Mouse (Mus musculus): ENCODE data around the gene Olfr1249. TPM values are rescaled to one million over a fixed set of nuclear protein-coding genes. Genes with fewer than 3 reads are reported as not detected.

Olfr1249 gene
- not detected in 2 replicates for polyA plus RNA-seq (2012; ENCODE audit: low replicate concordance)

GRCm38 (mm10) chr2:89634883-89635282 is at the start of gene Olfr1249:
Gene Olfr1249 (minus strand): TSS chr2:89634983.

GRCm38 (mm10) chr2:89671836-89672235 is 37.1 kb upstream of the Olfr1249 start, which contains the start of gene Olfr1251:
Gene Olfr1251 (minus strand): TSS chr2:89671936.

GRCm38 (mm10) chr2:89661367-89661766 is 26.6 kb upstream of the Olfr1249 start, which contains the start of gene Olfr1250:
Gene Olfr1250 (minus strand): TSS chr2:89661467.

GRCm38 (mm10) chr2:89618145-89618544 is 16.6 kb downstream of the Olfr1249 start, which contains the start of gene Olfr1248:
Gene Olfr1248 (minus strand): TSS chr2:89618245.

GRCm38 (mm10) chr2:89614030-89614429 is 20.8 kb downstream of the Olfr1249 start, which contains the start of gene Olfr1247:
Gene Olfr1247 (minus strand): TSS chr2:89614130.

GRCm38 (mm10) chr2:89593057-89593456 is 41.7 kb downstream of the Olfr1249 start, which contains the start of gene Olfr1246:
Gene Olfr1246 (minus strand): TSS chr2:89593157.

Other genes with a start within 250 kb of the Olfr1249 start
- gene Olfr1238, start 225.3 kb downstream of the Olfr1249 start, polyA plus RNA-seq (2012; ENCODE audit: low replicate concordance) = not detected in 2 replicates
- not detected in 2 replicates for gene Olfr1239, start 214.6 kb downstream of the Olfr1249 start, polyA plus RNA-seq (2012; ENCODE audit: low replicate concordance)
- gene Olfr1240, start 192.0 kb downstream of the Olfr1249 start, polyA plus RNA-seq (2012; ENCODE audit: low replicate concordance) = not detected in 2 replicates
- gene Olfr1241, start 147.9 kb downstream of the Olfr1249 start, polyA plus RNA-seq (2012; ENCODE audit: low replicate concordance) = not detected in 2 replicates
- gene Olfr1242, start 136.6 kb downstream of the Olfr1249 start, polyA plus RNA-seq (2012; ENCODE audit: low replicate concordance) = not detected in 2 replicates
- gene Olfr1243, start 103.5 kb downstream of the Olfr1249 start, polyA plus RNA-seq (2012; ENCODE audit: low replicate concordance) = not detected in 2 replicates
- not detected in 2 replicates for gene Olfr1245, start 56.5 kb downstream of the Olfr1249 start, polyA plus RNA-seq (2012; ENCODE audit: low replicate concordance)
- not detected in 2 replicates for gene Olfr1246, start 41.8 kb downstream of the Olfr1249 start, polyA plus RNA-seq (2012; ENCODE audit: low replicate concordance)
- not detected in 2 replicates for gene Olfr1247, start 20.9 kb downstream of the Olfr1249 start, polyA plus RNA-seq (2012; ENCODE audit: low replicate concordance)
- gene Olfr1248, start 16.7 kb downstream of the Olfr1249 start, polyA plus RNA-seq (2012; ENCODE audit: low replicate concordance) = not detected in 2 replicates
- gene Olfr1250, start 26.5 kb upstream of the Olfr1249 start, polyA plus RNA-seq (2012; ENCODE audit: low replicate concordance) = not detected in 2 replicates
- not detected in 2 replicates for gene Olfr1251, start 37.0 kb upstream of the Olfr1249 start, polyA plus RNA-seq (2012; ENCODE audit: low replicate concordance)
- not detected in 2 replicates for gene Olfr1252, start 90.0 kb upstream of the Olfr1249 start, polyA plus RNA-seq (2012; ENCODE audit: low replicate concordance)
- gene Olfr1253, start 122.1 kb upstream of the Olfr1249 start, polyA plus RNA-seq (2012; ENCODE audit: low replicate concordance) = 0.05 TPM in 1 of 2 replicates, not detected in the other
- not detected in 2 replicates for gene Olfr1254, start 158.6 kb upstream of the Olfr1249 start, polyA plus RNA-seq (2012; ENCODE audit: low replicate concordance)
- not detected in 2 replicates for gene Olfr1255, start 177.1 kb upstream of the Olfr1249 start, polyA plus RNA-seq (2012; ENCODE audit: low replicate concordance)
- gene Olfr1256, start 206.6 kb upstream of the Olfr1249 start, polyA plus RNA-seq (2012; ENCODE audit: low replicate concordance) = not detected in 2 replicates
- not detected in 2 replicates for gene Olfr48, start 213.2 kb upstream of the Olfr1249 start, polyA plus RNA-seq (2012; ENCODE audit: low replicate concordance)
- gene Olfr1257, start 243.5 kb upstream of the Olfr1249 start, polyA plus RNA-seq (2012; ENCODE audit: low replicate concordance) = not detected in 2 replicates